Mouse (Mus musculus): ENCODE results near the gene N4bp2. TPM values are rescaled to one million over a fixed set of nuclear protein-coding genes. Genes with fewer than 3 reads are reported as not detected.

N4bp2 gene
- total and polyA plus RNA-seq, 3 experiments: 11.4 to 50.6 (median 12.9) TPM

- no peaks in the 10 kb centered on the region for H3K9me3 ChIP-seq (replicated peaks; ENCODE audit: insufficient read depth, low read length)
- peaks cover 0 to 12% of the 10 kb centered on the region in 2 experiments; a peak in 2 of 4 replicates for H3K36me3 ChIP-seq (ENCODE audit: control insufficient read depth in 1 of 2, insufficient read depth in 2 of 2, low read length in 2 of 2)
- H3K27ac ChIP-seq (ENCODE audit: control insufficient read depth, low read depth, low read length): no peak overlapping the region
- no peak for DNase-seq (ENCODE audit: low read depth, low spot score)
- H3K4me1 ChIP-seq (ENCODE audit: control insufficient read depth in 1 of 2, insufficient read depth in 2 of 2, low read length in 2 of 2): peaks cover 4 to 39% of the 10 kb centered on the region in 2 experiments
- H3K27me3 ChIP-seq (ENCODE audit: control insufficient read depth in 1 of 2, insufficient read depth in 2 of 2, low read length in 2 of 2): no peaks in the 10 kb centered on the region
- no peak overlapping the region for H3K4me3 ChIP-seq (ENCODE audit: control insufficient read depth in 1 of 2, insufficient read depth in 1 of 2, low read depth in 2 of 2, low read length in 2 of 2)
- H3K79me2 ChIP-seq (ENCODE audit: control insufficient read depth, insufficient read depth, low read length, poor library complexity): peaks cover 5% of the 10 kb centered on the region; the same call in 1 of the 2 replicates
- H3K9ac ChIP-seq (ENCODE audit: control insufficient read depth, low read depth, low read length, poor library complexity, severe bottlenecking): no peak overlapping the region
- TF ChIP-seq POLR2AphosphoS5 (IDR thresholded peaks at IDR 0.05; ENCODE audit: borderline replicate concordance, low read depth, low read length) (no peak), RAD21 (IDR thresholded peaks at IDR 0.05; ENCODE audit: low read depth, low read length) (no peak)
Observed at GRCm38 (mm10) chr5:65748880-65749279, 14.4 kb upstream of the N4bp2 start.

GRCm38 (mm10) chr5:65752021-65752420 is 11.3 kb upstream of the N4bp2 start:
- Histone ChIP-seq H3K4me3 (ENCODE audit: control insufficient read depth in 1 of 2, insufficient read depth in 1 of 2, low read depth in 2 of 2, low read length in 2 of 2) (no peak overlapping the region), H3K36me3 (ENCODE audit: control insufficient read depth in 1 of 2, insufficient read depth in 2 of 2, low read length in 2 of 2) (peaks cover 0 to 12% of the 10 kb centered on the region in 2 experiments; a peak in 2 of 4 replicates), H3K9me3 (replicated peaks; ENCODE audit: insufficient read depth, low read length) (no peaks in the 10 kb centered on the region), H3K79me2 (ENCODE audit: control insufficient read depth, insufficient read depth, low read length, poor library complexity) (peaks cover 2% of the 10 kb centered on the region; the same call in 1 of the 2 replicates), H3K27ac (ENCODE audit: control insufficient read depth, low read depth, low read length) (peak overlapping the region; percentile 31; the same call in 1 of the 2 replicates), H3K27me3 (ENCODE audit: control insufficient read depth in 1 of 2, insufficient read depth in 2 of 2, low read length in 2 of 2) (no peaks in the 10 kb centered on the region), H3K4me1 (ENCODE audit: control insufficient read depth in 1 of 2, insufficient read depth in 2 of 2, low read length in 2 of 2) (peaks cover 4 to 27% of the 10 kb centered on the region in 2 experiments), H3K9ac (ENCODE audit: control insufficient read depth, low read depth, low read length, poor library complexity, severe bottlenecking) (peak overlapping the region; percentile 27)
- peak; percentile 65 for DNase-seq (ENCODE audit: low read depth, low spot score)
- TF ChIP-seq ELF1 (IDR thresholded peaks at IDR 0.05; ENCODE audit: low read depth, low read length): no peak
- no peak for TF ChIP-seq MAX (IDR thresholded peaks at IDR 0.05; ENCODE audit: low read length)
- TF ChIP-seq USF1 (IDR thresholded peaks at IDR 0.05; ENCODE audit: low read depth, low read length): no peak
- no peak for TF ChIP-seq MYC (IDR thresholded peaks at IDR 0.05; ENCODE audit: low read depth, low read length)
- TF ChIP-seq UBTF (IDR thresholded peaks at IDR 0.05; ENCODE audit: borderline replicate concordance, insufficient read depth, low read depth, low read length): no peak
- TF ChIP-seq TCF12 (IDR thresholded peaks at IDR 0.05; ENCODE audit: low read depth, low read length): no peak
- no peak for TF ChIP-seq ZKSCAN1 (IDR thresholded peaks at IDR 0.05; ENCODE audit: low read depth, low read length)
- no peak for TF ChIP-seq ZC3H11A (IDR thresholded peaks at IDR 0.05; ENCODE audit: low read depth, low read length)
- TF ChIP-seq SMC3 (IDR thresholded peaks at IDR 0.05; ENCODE audit: low read depth, low read length): no peak
- TF ChIP-seq JUND (IDR thresholded peaks at IDR 0.05; ENCODE audit: low read depth, low read length): no peak
- TF ChIP-seq ETS1 (IDR thresholded peaks at IDR 0.05; ENCODE audit: low read depth, low read length): no peak
- TF ChIP-seq GATA1 (IDR thresholded peaks at IDR 0.05; ENCODE audit: low read depth, low read length): no peak; the same call in 1 of the 2 replicates
- no peak for TF ChIP-seq MAFK (IDR thresholded peaks at IDR 0.05; ENCODE audit: borderline replicate concordance, low read depth, low read length)
- TF ChIP-seq KAT2A (conservative IDR thresholded peaks at IDR 0.05; ENCODE audit: low read depth, low read length): no peak

All from MEL (cell line).